Comparison of ENCODE assay signal across 8 mouse cellular contexts in the genomic region with DNA sequence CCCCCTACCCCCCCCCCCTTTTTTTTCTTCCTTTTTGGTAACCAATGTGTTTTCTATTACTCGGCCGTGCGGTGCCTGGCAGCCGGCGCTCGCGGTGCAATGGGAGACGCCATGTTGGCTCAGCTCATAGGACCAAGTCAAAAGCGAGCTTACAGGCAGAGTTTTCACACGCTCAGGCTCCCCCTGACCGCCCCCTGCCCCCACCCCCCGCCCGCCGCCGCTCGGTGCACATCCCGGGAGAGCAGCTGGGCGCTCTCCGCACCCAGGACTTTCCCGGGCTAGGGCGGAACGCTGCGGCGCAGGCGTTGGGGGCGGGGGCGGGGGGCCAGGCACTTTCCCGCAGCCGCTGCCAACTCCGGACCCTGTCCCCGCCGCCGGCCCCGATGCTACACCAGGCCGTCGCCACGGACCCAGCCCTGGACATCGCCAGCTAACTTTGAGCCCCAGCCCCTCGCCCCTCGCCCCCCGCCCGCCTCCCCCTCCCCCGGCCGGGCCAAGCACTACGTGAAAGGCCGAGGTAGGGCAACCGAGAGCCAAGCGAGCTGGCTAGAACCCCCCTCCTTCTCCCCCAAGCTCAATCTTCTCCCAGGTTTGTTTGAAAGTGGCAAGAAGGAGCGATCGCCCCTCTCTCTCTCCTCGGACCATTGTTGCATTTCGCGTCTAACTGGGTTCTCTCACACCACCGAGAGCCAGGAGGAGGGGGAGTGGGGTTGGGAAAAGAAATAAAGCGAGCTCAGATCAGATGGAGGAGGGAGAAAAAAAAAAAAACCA. TPM values are rescaled to one million over a fixed set of nuclear protein-coding genes. Genes with fewer than 3 reads are reported as not detected.
DNase-seq lines count a peak whose midpoint lies in the region; ATAC-seq and TF ChIP-seq lines count a peak whose summit lies in the region.

No protein-coding gene starts in this region.

- H3K36me3 ChIP-seq in ES-E14 (ENCODE audit: control insufficient read depth, insufficient read depth, low read length, poor library complexity, severe bottlenecking) = no peaks in the 10 kb centered on the region
- no peaks in the 10 kb centered on the region for H3K36me3 ChIP-seq in forebrain, embryonic 15.5 days
- no peaks in the 10 kb centered on the region for H3K36me3 ChIP-seq in intestine, postnatal 0 days (ENCODE audit: control insufficient read depth, insufficient read depth)
- no peaks in the 10 kb centered on the region for H3K36me3 ChIP-seq in liver, postnatal 0 days (replicated peaks; ENCODE audit: insufficient read depth, low read length)

- no peak for TF ChIP-seq CTCF in intestine, postnatal 0 days (IDR thresholded peaks at IDR 0.05; ENCODE audit: low read depth)
- no peak for TF ChIP-seq CTCF in liver, postnatal 0 days (IDR thresholded peaks at IDR 0.05; ENCODE audit: low read depth)

- H3K4me3 ChIP-seq in ES-E14 (ENCODE audit: insufficient read depth in 1 of 2, low read depth in 1 of 2, low read length in 2 of 2, poor library complexity in 1 of 2, severe bottlenecking in 1 of 2) = peak overlapping the region; percentile 57 to 69
- peak overlapping the region; percentile 53 for H3K4me3 ChIP-seq in forebrain, embryonic 15.5 days
- H3K4me3 ChIP-seq in intestine, postnatal 0 days (ENCODE audit: low read depth, low read length) = peak overlapping the region; percentile 73
- peak overlapping the region; percentile 57 for H3K4me3 ChIP-seq in liver, postnatal 0 days (ENCODE audit: low read depth, low read length)

- H3K4me2 ChIP-seq in forebrain, embryonic 15.5 days (replicated peaks) = peak overlapping the region; percentile 72
- peak overlapping the region; percentile 96 for H3K4me2 ChIP-seq in intestine, postnatal 0 days (replicated peaks; ENCODE audit: low read depth)
- peak overlapping the region; percentile 70 for H3K4me2 ChIP-seq in liver, postnatal 0 days (ENCODE audit: low read depth, low read length)

- no peak overlapping the region for H3K27ac ChIP-seq in ES-E14 (ENCODE audit: insufficient read depth, low read depth, low read length, poor library complexity, severe bottlenecking)
- H3K27ac ChIP-seq in forebrain, embryonic 15.5 days (replicated peaks) = peak overlapping the region; percentile 92
- peak overlapping the region; percentile 76 for H3K27ac ChIP-seq in intestine, postnatal 0 days (ENCODE audit: low read depth, low read length)
- H3K27ac ChIP-seq in liver, postnatal 0 days (ENCODE audit: low read depth) = peak overlapping the region; percentile 84

- H3K9me3 ChIP-seq in ES-E14 (ENCODE audit: control insufficient read depth, insufficient read depth, low read depth, low read length) = no peaks in the 10 kb centered on the region
- no peaks in the 10 kb centered on the region for H3K9me3 ChIP-seq in forebrain, embryonic 15.5 days
- no peaks in the 10 kb centered on the region for H3K9me3 ChIP-seq in intestine, postnatal 0 days (ENCODE audit: control insufficient read depth)
- no peaks in the 10 kb centered on the region for H3K9me3 ChIP-seq in liver, postnatal 0 days (ENCODE audit: low read length)

- H3K4me1 ChIP-seq in ES-E14 (ENCODE audit: control insufficient read depth in 2 of 2, insufficient read depth in 2 of 2, low read length in 2 of 2, poor library complexity in 1 of 2) = peaks cover 0 to 2% of the 10 kb centered on the region in 2 experiments; a peak in 1 of 4 replicates
- H3K4me1 ChIP-seq in forebrain, embryonic 15.5 days = peaks cover 26% of the 10 kb centered on the region
- no peaks in the 10 kb centered on the region; the same call in 1 of the 2 replicates for H3K4me1 ChIP-seq in intestine, postnatal 0 days (replicated peaks; ENCODE audit: control insufficient read depth, insufficient read depth, low read length)
- H3K4me1 ChIP-seq in liver, postnatal 0 days (ENCODE audit: insufficient read depth) = 0 out of 2 replicates have a peak, but pooled peaks cover 2% of the 10 kb centered on the region

- under 1% methylated on average over 49 of the region's 55 CpGs for WGBS in forebrain, embryonic 15.5 days
- 1% methylated on average over 54 of the region's 55 CpGs for WGBS in intestine, postnatal 0 days
- under 1% methylated on average over 41 of the region's 55 CpGs for WGBS in liver, postnatal 0 days (ENCODE audit: insufficient replicate concordance)

- no peak for TF ChIP-seq EP300 in liver, postnatal 0 days (IDR thresholded peaks at IDR 0.05; ENCODE audit: low read depth)

- in situ Hi-C loops in ES-E14 (cut with MboI; ENCODE audit: low sequenced_read_pairs in 2 of 2, unreplicated experiment in 2 of 2) = no loop called here

- ATAC-seq in forebrain, embryonic 15.5 days (replicated peaks) = peak; percentile 71
- peak; percentile 55; the same call in 1 of the 2 replicates for ATAC-seq in intestine, postnatal 0 days
- ATAC-seq in liver, postnatal 0 days = peak; percentile 65

- peaks cover 63% of the 10 kb centered on the region for H3K27me3 ChIP-seq in forebrain, embryonic 15.5 days
- H3K27me3 ChIP-seq in intestine, postnatal 0 days (replicated peaks; ENCODE audit: control insufficient read depth, insufficient read depth, low read length) = no peaks in the 10 kb centered on the region; the same call in none of the 2 replicates
- H3K27me3 ChIP-seq in liver, postnatal 0 days (ENCODE audit: insufficient read depth, low read length) = peaks cover 9% of the 10 kb centered on the region

- H3K9ac ChIP-seq in ES-E14 (ENCODE audit: insufficient read depth, low read depth, low read length, poor library complexity, severe bottlenecking) = no peak overlapping the region
- H3K9ac ChIP-seq in forebrain, embryonic 15.5 days (replicated peaks) = peak overlapping the region; percentile 55
- H3K9ac ChIP-seq in intestine, postnatal 0 days (ENCODE audit: low read depth, low read length) = peak overlapping the region; percentile 78
- H3K9ac ChIP-seq in liver, postnatal 0 days (replicated peaks) = peak overlapping the region; percentile 76

- peak; percentile 81 for DNase-seq in adrenal gland, adult 2 months
- DNase-seq in adrenal gland, postnatal 4 days (ENCODE audit: low spot score in 2 of 2) = no peak
- no peak for DNase-seq in ES-E14 (ENCODE audit: low read depth, low spot score)
- DNase-seq in liver, postnatal 0 days = peak; percentile 53
- peak; percentile 27 for DNase-seq in ovary, postnatal 10 days (ENCODE audit: low spot score)
- no peak for DNase-seq in spleen, postnatal 36 days (ENCODE audit: low spot score in 2 of 2)

TF ChIP-seq in ES-E14, 5 proteins besides CTCF, POLR2A, EP300 and RAD21:
- TF ChIP-seq ZNF384 (IDR thresholded peaks at IDR 0.05; ENCODE audit: low read depth, low read length) = peak; percentile 49; the same call in 1 of the 2 replicates
- TF ChIP-seq HCFC1 (IDR thresholded peaks at IDR 0.05; ENCODE audit: borderline replicate concordance, insufficient read depth, low read length) = 0 out of 2 replicates have a peak, but pooled peaks have one; percentile 3
- no peak for TF ChIP-seq ZC3H11A (IDR thresholded peaks at IDR 0.05; ENCODE audit: borderline replicate concordance, low read depth, low read length)
- no peak for TF ChIP-seq MAFK (IDR thresholded peaks at IDR 0.05; ENCODE audit: insufficient read depth, low read depth, low read length)
- no peak for TF ChIP-seq CHD2 (IDR thresholded peaks at IDR 0.05; ENCODE audit: low read depth, low read length)

RNA-seq across cellular contexts. Expression of gene Nr2f2, which starts 15.6 kb away (rescaled TPM):
- 100 to 1,000 TPM; 109 to 132 TPM for total RNA-seq in adrenal gland, adult 2 months (2021)
- 401 and 472 TPM in 2 replicates for polyA plus RNA-seq in adrenal gland, adult 2 months (2012; rRNA removed)
- total RNA-seq in adrenal gland, postnatal 4 days (2021) = 100 to 1,000 TPM; 143 to 160 TPM
- total RNA-seq in ES-E14 (2012; rRNA removed) = 0.58 and 1.3 TPM in 2 replicates
- 76.2 and 95.0 TPM in 2 replicates for polyA plus RNA-seq in forebrain, embryonic 15.5 days (2015; fragmentation: Nextera tagmentation; extraction: Ambion mirVana)
- 17.9 and 19.1 TPM in 2 replicates for polyA plus RNA-seq in intestine, postnatal 0 days (2015; fragmentation: Nextera tagmentation; extraction: Ambion mirVana)
- 12.3 and 14.7 TPM in 2 replicates for polyA plus RNA-seq in liver, postnatal 0 days (2015; fragmentation: Nextera tagmentation; extraction: Ambion mirVana)

Comparison
In these comparisons a context has a peak if more than half of its experiments do, and no peak if none do; other contexts are left out.
1. DNase-seq: peak in adrenal gland, adult 2 months (single experiment), liver, postnatal 0 days (single experiment) and ovary, postnatal 10 days (single experiment); none in adrenal gland, postnatal 4 days (0 of 2), ES-E14 (single experiment) and spleen, postnatal 36 days (0 of 2).
2. Peak in every context shown above with its lines, with median percentiles within 50 percentile points of each other: H3K4me3 ChIP-seq, ATAC-seq and H3K4me2 ChIP-seq.